Mouse (Mus musculus) small intestine, adult 2 months (tissue): ENCODE measurements at regions not wholly inside any gene's neighbourhood (a gene's known extent, or its start where the extent isn't known, plus 50 kb on each side); places are given as distances from the start of the nearest gene placed in this dataset.

Source experiments
- H3K27ac ChIP-seq: fragments of 200-500 bp; 2 replicates; pipeline ENCODE4 v1.5.1; 2012; ENCODE audit warnings: low read depth, low read length, control low read depth, inconsistent platforms; ENCODE audit not compliant: insufficient read depth
- H3K27me3 ChIP-seq: fragments of 200-500 bp; 2 replicates; pipeline ENCODE4 v1.6.1; 2012; ENCODE audit warnings: mild to moderate bottlenecking, moderate library complexity, low read length, inconsistent platforms; ENCODE audit not compliant: control insufficient read depth, insufficient read depth
- H3K36me3 ChIP-seq: fragments of 200-500 bp; 2 replicates; pipeline ENCODE4 v1.6.1; 2012; ENCODE audit warnings: mild to moderate bottlenecking, low read length, control low read depth, inconsistent platforms; ENCODE audit not compliant: control insufficient read depth, insufficient read depth
- H3K4me1 ChIP-seq: fragments of 200-500 bp; 2 replicates; pipeline ENCODE4 v1.6.1; 2012; ENCODE audit warnings: low read length, inconsistent platforms, mixed read lengths; ENCODE audit not compliant: control insufficient read depth, insufficient read depth, insufficient read length
- H3K4me3 ChIP-seq: fragments of 200-500 bp; 2 replicates; pipeline ENCODE4 v1.5.1; 2012; ENCODE audit warnings: low read depth, mild to moderate bottlenecking, control low read depth, inconsistent platforms, low read length, moderate library complexity
- CTCF ChIP-seq: fragments of 200-500 bp; IDR thresholded peaks from 2 replicates; pipeline ENCODE4 v1.5.1; 2012; ENCODE audit warnings: low read depth, mild to moderate bottlenecking, control low read depth, inconsistent platforms, low read length, moderate library complexity, mixed read lengths; ENCODE audit not compliant: insufficient replicate concordance, insufficient read length; ENCODE audit errors: extremely low read depth
- POLR2A ChIP-seq: fragments of 200-500 bp; IDR thresholded peaks from 2 replicates; pipeline ENCODE4 v1.6.1; 2012; ENCODE audit warnings: low read depth, mild to moderate bottlenecking, control low read depth, inconsistent platforms, low read length, moderate library complexity
- WGBS: fragments of 180-500 bp; shearing (Covaris S2); methylation state at CpG from one replicate; pipeline ENCODE4 v1.1.7; 2018; 5-methylcytosine and 5-hydroxymethylcytosine counted together

- no peak overlapping the region for H3K27ac ChIP-seq
- no peaks in the 10 kb centered on the region for H3K4me1 ChIP-seq
- 68% methylated on average over 6 of the region's 6 CpGs for whole genome bisulfite sequencing
- H3K27me3 ChIP-seq, result no peaks in the 10 kb centered on the region
- H3K4me3 ChIP-seq, result no peak overlapping the region
- no peak for TF ChIP-seq CTCF
- no peak for TF ChIP-seq POLR2A
- no peaks in the 10 kb centered on the region for H3K36me3 ChIP-seq
These were observed 222.8 kb upstream of the Prdm1 start for GRCm38 (mm10) chr10:44751061-44751460.

GRCm38 (mm10) chr10:44749206-44749605, 220.9 kb upstream of the Prdm1 start:
- Histone ChIP-seq H3K4me3 (no peak overlapping the region), H3K36me3 (no peaks in the 10 kb centered on the region), H3K27ac (no peak overlapping the region), H3K27me3 (no peaks in the 10 kb centered on the region), H3K4me1 (no peaks in the 10 kb centered on the region)
- no peak for TF ChIP-seq CTCF
- no peak for TF ChIP-seq POLR2A
- WGBS, result 12% methylated on average over 4 of the region's 4 CpGs

GRCm38 (mm10) chr10:44747419-44747818, 219.1 kb upstream of the Prdm1 start:
- Histone ChIP-seq H3K27me3 (no peaks in the 10 kb centered on the region), H3K4me1 (no peaks in the 10 kb centered on the region), H3K36me3 (no peaks in the 10 kb centered on the region), H3K4me3 (no peak overlapping the region), H3K27ac (no peak overlapping the region)
- WGBS, result 81% methylated on average over 3 of the region's 3 CpGs
- TF ChIP-seq CTCF (no peak), POLR2A (no peak)

DNA sequence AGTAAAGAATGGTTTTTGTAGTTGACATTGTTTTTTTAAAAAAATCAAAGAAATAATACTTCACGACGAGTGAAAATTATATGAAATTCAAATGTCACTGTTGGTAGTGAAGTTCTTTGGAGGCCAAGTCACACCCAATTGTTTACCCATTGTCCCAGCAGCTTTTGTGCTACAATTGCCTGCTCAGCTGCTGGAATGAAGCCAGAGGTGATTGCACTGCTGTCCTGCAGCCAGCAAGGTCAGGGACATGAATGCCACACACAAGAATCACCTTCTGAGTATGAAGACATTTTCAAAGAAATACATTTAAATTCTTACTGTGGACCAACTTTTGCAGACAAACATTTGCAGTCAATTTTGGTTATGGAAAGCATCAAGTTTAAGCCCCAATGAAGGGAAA, 215.9 kb upstream of the Prdm1 start:
- H3K27me3 ChIP-seq, result no peaks in the 10 kb centered on the region
- WGBS, result 44% methylated on average over 2 of the region's 2 CpGs
- H3K27ac ChIP-seq, result no peak overlapping the region
- no peak for TF ChIP-seq POLR2A
- TF ChIP-seq CTCF, result no peak
- H3K4me3 ChIP-seq, result no peak overlapping the region
- H3K4me1 ChIP-seq, result no peaks in the 10 kb centered on the region
- no peaks in the 10 kb centered on the region for H3K36me3 ChIP-seq

GRCm38 (mm10) chr10:44733641-44734040, 205.3 kb upstream of the Prdm1 start:
- Histone ChIP-seq H3K27ac (no peak overlapping the region), H3K4me1 (no peaks in the 10 kb centered on the region), H3K36me3 (no peaks in the 10 kb centered on the region), H3K4me3 (no peak overlapping the region), H3K27me3 (no peaks in the 10 kb centered on the region)
- 41% methylated on average over 5 of the region's 5 CpGs for WGBS
- TF ChIP-seq POLR2A (no peak), CTCF (no peak)

- 30% methylated on average over 8 of the region's 8 CpGs for WGBS
These were observed 202.4 kb upstream of the Prdm1 start for GRCm38 (mm10) chr10:44730721-44731120.

GRCm38 (mm10) chr10:44728963-44729362, 200.7 kb upstream of the Prdm1 start:
- no peaks in the 10 kb centered on the region for H3K36me3 ChIP-seq
- no peak overlapping the region for H3K27ac ChIP-seq
- WGBS, result 78% methylated on average over 4 of the region's 4 CpGs
- no peaks in the 10 kb centered on the region for H3K27me3 ChIP-seq
- 0 out of 2 replicates have a peak, but pooled peaks cover under 1% of the 10 kb centered on the region for H3K4me1 ChIP-seq
- no peak overlapping the region for H3K4me3 ChIP-seq
- no peak for TF ChIP-seq POLR2A
- TF ChIP-seq CTCF, result no peak

More at GRCm38 (mm10) chr10:44730721-44731120, 202.4 kb upstream of the Prdm1 start:
- H3K27me3 ChIP-seq, result no peaks in the 10 kb centered on the region
- H3K4me3 ChIP-seq, result no peak overlapping the region
- no peaks in the 10 kb centered on the region for H3K4me1 ChIP-seq
- no peaks in the 10 kb centered on the region for H3K36me3 ChIP-seq
- no peak overlapping the region for H3K27ac ChIP-seq
- TF ChIP-seq POLR2A (no peak), CTCF (no peak)
